Mouse (Mus musculus) cerebellum, adult (tissue): Measurements from ENCODE around the gene Atp6v1c2.

Source experiments
- ATAC-seq: cut with Nextera tagmentation; 2 replicates; pipeline ENCODE4 v1.9.2; 2017; ENCODE audit warnings: mild to moderate bottlenecking, moderate library complexity, mixed read lengths; ENCODE audit not compliant: insufficient number of reproducible peaks, low FRiP score, low TSS enrichment

Atp6v1c2 gene

DNA sequence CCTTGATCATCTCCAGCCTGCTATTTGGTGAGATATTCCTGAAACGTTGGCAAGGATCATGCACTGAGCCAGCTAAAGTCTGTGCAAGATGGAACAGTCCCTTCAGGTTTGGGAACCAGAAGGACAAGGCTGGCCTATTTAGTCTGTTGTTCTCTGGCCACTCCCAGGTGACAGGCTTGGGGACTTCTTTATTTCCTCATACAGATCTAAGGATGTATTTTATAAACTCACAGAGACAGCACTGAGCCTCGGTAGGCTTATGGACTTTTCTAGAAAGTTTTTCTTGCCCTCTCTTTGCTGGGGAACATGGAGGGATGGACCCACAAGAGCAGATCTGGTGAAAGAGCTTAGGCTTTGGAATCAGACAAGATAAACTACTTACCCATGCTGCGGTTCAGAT lies at the start of gene Atp6v1c2:
TSS of gene Atp6v1c2 (minus strand) at position 101 of the 400 bp plus-strand sequence.
- ATAC-seq = no peak

- ATAC-seq = no peak
Measured at GRCm38 (mm10) chr12:17376521-17376920, 47.4 kb upstream of the Atp6v1c2 start.

DNA sequence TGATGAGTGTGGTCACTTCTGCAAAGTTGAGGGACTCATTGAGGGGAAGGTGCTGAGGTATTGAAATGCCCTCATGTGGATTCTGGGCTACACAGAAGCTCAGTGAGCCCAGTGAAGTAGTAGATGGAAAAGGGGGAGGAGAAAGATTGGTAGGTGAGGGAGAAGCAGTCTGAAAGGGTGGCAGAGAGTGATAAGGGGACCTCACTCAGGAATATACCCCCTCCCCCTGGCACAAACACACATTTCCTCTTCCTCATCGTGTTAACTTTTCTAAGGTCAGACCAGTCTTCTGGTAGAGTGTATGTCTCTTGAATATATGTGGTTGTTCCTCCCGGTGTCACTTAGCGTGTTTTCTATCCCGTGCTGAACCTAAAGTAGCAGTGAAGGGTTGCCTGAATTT lies 46.1 kb upstream of the Atp6v1c2 start:
- no peak for ATAC-seq

GRCm38 (mm10) chr12:17373470-17373975 lies 44.4 kb upstream of the Atp6v1c2 start:
- ATAC-seq = no peak

- ATAC-seq = no peak
Measured at GRCm38 (mm10) chr12:17372696-17373095, 43.5 kb upstream of the Atp6v1c2 start.

- no peak for ATAC-seq
Measured at GRCm38 (mm10) chr12:17371589-17372235, 42.6 kb upstream of the Atp6v1c2 start.

DNA sequence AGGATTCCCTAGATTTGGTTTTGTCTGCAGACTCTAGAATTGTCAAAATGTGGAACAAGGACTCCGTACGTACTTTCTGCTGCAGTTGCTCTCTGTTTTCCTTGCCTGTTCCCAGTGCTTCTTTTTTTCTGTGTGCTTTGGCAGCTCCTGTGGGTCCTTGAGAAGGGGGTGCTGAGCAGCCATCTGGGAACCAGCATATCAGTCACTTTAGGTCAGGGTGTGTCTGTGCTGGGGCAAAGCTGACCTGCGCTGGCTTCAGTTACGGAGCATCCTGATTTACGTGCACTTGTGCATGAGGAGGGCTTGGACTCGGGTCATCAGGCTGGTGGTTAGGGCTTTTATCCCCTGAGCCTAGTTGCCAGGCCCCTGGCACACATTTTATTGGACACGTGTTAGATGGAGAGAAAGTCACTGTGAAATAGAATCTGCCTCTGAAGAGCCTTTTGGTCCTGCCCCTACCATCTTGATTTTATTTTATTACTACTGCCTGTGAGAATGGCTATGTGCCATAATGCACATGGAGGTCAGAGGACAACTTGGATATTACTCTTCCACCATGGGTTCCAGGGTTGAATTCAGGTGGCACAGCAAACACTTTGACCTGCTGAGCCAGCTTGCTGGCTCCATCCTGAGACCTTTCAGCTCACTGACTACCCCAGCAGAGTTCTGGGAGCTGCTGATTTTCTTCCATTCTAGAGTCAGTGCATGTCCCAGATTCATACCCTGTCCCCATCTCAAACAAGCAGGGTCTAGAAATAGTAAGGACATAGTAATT lies 40.6 kb upstream of the Atp6v1c2 start:
- ATAC-seq = no peak

- no peak for ATAC-seq
Measured at GRCm38 (mm10) chr12:17369111-17369510, 40.0 kb upstream of the Atp6v1c2 start.

DNA sequence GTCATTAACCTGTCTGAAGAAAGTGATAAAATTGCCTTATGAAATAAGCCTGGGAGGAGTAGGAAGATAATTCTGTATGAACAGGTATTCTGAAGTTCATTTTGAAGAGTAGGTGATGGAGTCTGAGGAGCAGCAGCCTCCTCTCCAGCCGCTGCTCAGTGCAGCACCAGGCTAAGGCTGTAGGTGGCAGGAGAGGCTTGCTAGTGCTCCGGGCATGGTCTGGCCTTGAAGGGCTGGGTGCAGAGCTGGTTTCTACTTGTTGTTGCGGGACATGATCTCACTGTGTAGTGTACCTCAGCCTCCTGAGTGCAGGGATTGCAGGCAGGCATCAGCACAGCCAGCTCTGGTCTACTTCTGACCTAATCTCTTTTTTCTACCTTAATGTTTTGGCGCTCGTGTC lies 37.8 kb upstream of the Atp6v1c2 start:
- 0 out of 2 replicates have a peak, but pooled peaks have one; percentile 45 for ATAC-seq

- ATAC-seq = no peak
Measured at GRCm38 (mm10) chr12:17362316-17362715, 33.2 kb upstream of the Atp6v1c2 start.

DNA sequence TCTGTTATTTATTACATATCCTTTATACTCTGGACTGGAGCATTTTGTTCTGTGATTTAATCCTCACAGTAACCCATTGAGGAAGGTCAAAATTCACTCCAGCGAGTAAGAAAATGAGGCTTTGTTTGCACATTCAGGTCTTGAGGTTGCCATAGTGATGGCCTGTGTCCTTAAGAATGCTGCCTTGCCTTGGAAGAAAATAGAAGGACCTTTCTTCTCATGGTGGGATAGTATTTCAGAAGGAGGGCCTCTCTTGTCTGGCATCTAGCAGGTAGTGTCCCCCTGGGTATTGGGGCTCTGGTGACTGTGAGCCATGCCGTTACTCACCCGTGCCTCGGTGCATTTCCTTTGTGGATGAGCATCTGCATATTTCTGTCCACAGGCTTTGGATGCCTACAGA lies 31.5 kb upstream of the Atp6v1c2 start:
- no peak for ATAC-seq

- ATAC-seq = no peak
Measured at GRCm38 (mm10) chr12:17360104-17360503, 30.9 kb upstream of the Atp6v1c2 start.

DNA sequence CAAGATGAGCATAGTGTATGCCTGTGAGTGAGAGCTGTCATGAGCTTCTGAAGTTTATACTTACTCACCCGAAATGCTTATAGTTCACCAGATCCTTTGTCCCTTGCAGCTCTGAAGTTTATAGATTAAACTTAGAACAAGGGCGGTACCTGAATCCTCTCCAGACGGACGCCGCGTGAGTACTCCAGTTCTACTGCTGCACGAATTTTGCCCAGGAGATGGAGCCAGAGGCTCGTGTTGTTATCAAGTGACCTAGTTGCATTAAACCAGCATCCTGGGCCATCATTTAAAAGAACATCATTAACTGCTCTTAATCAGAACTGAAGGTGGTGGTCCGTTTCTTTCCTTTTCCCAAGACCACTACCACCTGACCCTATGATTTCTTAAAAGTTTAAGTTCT lies 29.8 kb upstream of the Atp6v1c2 start:
- ATAC-seq = no peak

DNA sequence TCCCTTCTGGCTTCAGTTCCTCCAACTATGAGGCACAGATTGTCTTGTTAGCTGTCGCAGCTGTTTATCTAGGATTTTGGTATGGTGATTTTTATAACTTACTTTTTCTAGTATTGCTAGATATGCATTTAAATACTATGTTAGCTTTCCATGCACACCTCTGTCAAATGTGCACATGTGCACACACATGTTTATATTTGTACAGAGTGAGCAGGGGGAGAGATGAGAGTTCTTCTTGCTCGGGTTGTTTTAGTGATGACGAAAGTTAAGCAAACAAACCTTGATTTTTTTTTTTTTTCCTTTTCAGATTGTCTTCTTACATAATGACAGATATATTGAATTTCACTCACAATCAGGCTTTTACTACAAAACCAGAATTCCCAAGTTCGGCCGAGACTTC lies 28.6 kb upstream of the Atp6v1c2 start:
- ATAC-seq = no peak

DNA sequence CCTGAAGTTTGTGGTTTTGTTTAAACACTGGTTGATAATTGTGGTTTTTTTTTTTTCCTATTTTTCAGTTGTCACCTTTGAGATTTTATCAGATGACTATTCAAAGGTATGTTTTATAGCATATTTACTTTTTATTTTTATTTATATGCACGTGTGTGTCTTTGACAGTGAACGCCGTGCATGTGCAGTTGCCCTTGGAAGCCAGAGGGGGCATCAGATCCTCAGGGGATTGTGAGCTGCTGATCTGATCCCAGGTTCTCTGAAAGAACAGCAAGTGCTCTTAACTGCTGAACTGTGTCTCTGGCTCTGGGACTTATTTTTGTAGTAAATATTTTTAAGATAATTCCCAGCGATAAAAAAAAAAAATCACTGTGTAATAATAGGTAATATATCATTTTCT lies 27.7 kb upstream of the Atp6v1c2 start:
- no peak for ATAC-seq

DNA sequence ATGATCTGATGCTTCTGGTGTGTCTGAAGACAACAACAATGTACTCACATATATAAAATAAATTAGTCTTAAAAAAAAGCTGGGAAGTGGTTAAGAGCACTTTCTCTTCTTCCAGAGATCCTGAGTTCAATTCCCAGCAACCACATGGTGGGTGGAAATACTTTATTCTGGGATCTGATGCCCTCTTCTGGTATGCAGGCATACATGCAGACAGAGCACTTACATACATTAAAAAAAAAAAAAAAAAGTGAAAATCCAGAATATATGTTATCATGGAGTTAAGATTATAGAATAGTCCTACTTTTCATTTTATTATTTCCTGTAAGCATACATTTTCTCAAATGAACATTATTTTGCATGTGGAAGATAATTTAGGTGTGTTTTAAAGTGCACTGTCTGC lies 20.9 kb upstream of the Atp6v1c2 start:
- ATAC-seq = no peak

GRCm38 (mm10) chr12:17348048-17349036 lies 19.2 kb upstream of the Atp6v1c2 start, which contains the start of gene Nol10:
TSS of gene Nol10 (plus strand) at chr12:17348458.
- peak; percentile 93 for ATAC-seq

GRCm38 (mm10) chr12:17347327-17348047 lies 18.3 kb upstream of the Atp6v1c2 start:
- ATAC-seq = peak; percentile 23; the same call in 1 of the 2 replicates

GRCm38 (mm10) chr12:17339114-17339905 lies 10.2 kb upstream of the Atp6v1c2 start:
- no peak for ATAC-seq
